In the genomic region with DNA sequence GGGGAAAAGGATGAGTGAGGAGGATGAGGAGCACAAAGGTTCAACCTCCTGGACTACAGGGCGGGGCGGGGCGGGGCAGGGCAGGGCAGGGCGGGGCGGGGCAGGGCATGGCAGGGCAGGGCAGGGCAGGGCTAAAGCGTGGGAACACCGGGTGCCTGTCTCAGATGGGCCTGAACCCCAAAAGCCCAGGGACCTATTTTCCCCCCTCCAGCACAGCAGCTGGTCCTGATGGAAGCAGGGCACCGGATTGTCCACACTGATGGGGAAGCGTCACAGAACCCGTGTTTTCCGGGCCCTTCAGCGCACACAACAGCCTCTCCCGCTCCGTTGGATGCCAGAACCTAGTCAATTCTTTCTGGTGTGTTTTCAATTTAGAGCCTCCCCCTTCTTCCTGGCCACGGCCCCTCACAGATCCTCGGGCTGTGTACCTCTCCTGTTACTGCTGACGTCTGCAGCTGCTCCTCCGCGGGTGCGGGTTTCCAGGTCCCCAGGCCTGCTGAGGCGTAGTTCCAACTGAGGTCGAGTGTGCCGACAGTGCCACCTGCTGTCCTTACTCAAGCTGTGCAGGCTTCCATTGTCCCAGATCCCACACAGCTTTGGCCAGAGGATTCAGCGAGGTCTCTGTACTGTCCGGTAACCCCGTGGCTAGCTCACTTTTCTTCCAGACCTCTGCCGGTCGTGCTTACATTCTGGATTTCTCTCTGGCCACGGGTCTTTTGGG, we compare ENCODE assay signal across 8 mouse cellular contexts. TPM values are rescaled to one million over a fixed set of nuclear protein-coding genes. Genes with fewer than 3 reads are reported as not detected.
DNase-seq lines count a peak whose midpoint lies in the region; ATAC-seq and TF ChIP-seq lines count a peak whose summit lies in the region.

No protein-coding gene starts in this region.

- WGBS in lung, embryonic 16.5 days = 5% methylated on average over 27 of the region's 29 CpGs

- H3K4me2 ChIP-seq in lung, embryonic 16.5 days (ENCODE audit: low read depth, low read length) = peak overlapping the region; percentile 67

- no peak overlapping the region for H3K27ac ChIP-seq in lung, embryonic 16.5 days (ENCODE audit: low read length)

- ATAC-seq in G1E (ENCODE audit: extremely low read depth, insufficient number of reproducible peaks, low FRiP score, poor library complexity, severe bottlenecking) = no peak
- peak; percentile 97 for ATAC-seq in hematopoietic stem cell, adult 5-6 weeks (replicated peaks in 1 of 2; ENCODE audit: insufficient read depth in 1 of 2, low FRiP score in 2 of 2, low TSS enrichment in 1 of 2, low read depth in 1 of 2, poor library complexity in 2 of 2, severe bottlenecking in 2 of 2)
- peak; percentile 88 for ATAC-seq in lung, embryonic 16.5 days (ENCODE audit: low read depth)

- H3K27me3 ChIP-seq in G1E (ENCODE audit: insufficient read depth, low read length) = peaks cover 28% of the 10 kb centered on the region
- H3K27me3 ChIP-seq in lung, embryonic 16.5 days (ENCODE audit: control insufficient read depth, insufficient read depth, low read depth, low read length) = no peaks in the 10 kb centered on the region

- H3K9me3 ChIP-seq in G1E (replicated peaks) = no peaks in the 10 kb centered on the region
- no peaks in the 10 kb centered on the region for H3K9me3 ChIP-seq in lung, embryonic 16.5 days (ENCODE audit: control insufficient read depth, low read length)

- DNase-seq in G1E (ENCODE audit: low spot score) = peak; percentile 37
- peak; percentile 93 for DNase-seq in cerebellum, adult 18-20 months
- peak; percentile 96 for DNase-seq in forelimb bud, embryonic 11.5 days (ENCODE audit: low read depth, low spot score)
- peak; percentile 83 for DNase-seq in layer of hippocampus, adult 9-11 months
- peak; percentile 83 for DNase-seq in ovary, postnatal 14 days (ENCODE audit: low spot score)
- peak; percentile 33 to 58 for DNase-seq in thymus, postnatal 10 days (ENCODE audit: low spot score in 2 of 2)

- H3K4me3 ChIP-seq in G1E (ENCODE audit: low read depth, low read length) = no peak overlapping the region
- peak overlapping the region; percentile 42 for H3K4me3 ChIP-seq in lung, embryonic 16.5 days (ENCODE audit: low read length)

- no peaks in the 10 kb centered on the region for H3K36me3 ChIP-seq in G1E (replicated peaks)
- H3K36me3 ChIP-seq in lung, embryonic 16.5 days (ENCODE audit: control insufficient read depth, insufficient read depth, low read length) = no peaks in the 10 kb centered on the region

- H3K4me1 ChIP-seq in G1E (ENCODE audit: insufficient read depth, low read depth, low read length) = peaks cover 17% of the 10 kb centered on the region
- H3K4me1 ChIP-seq in lung, embryonic 16.5 days (replicated peaks; ENCODE audit: control insufficient read depth, insufficient read depth, low read length) = peaks cover 14% of the 10 kb centered on the region

- TF ChIP-seq CTCF in G1E (IDR thresholded peaks at IDR 0.05; ENCODE audit: low read depth, low read length) = peak; percentile 43

- peak overlapping the region; percentile 72 for H3K9ac ChIP-seq in lung, embryonic 16.5 days (ENCODE audit: low read length)

RNA-seq across cellular contexts. Expression of a gene that starts 40.4 kb away (rescaled TPM):
- not detected in 2 replicates for total RNA-seq in G1E (2014; fragmentation: Nextera tagmentation)
- 0.11 TPM in 1 of 2 replicates, not detected in the other for total RNA-seq in G1E (2017)
- polyA plus RNA-seq in G1E (2012) = not detected in 2 replicates
- total RNA-seq in hematopoietic stem cell, adult 5-6 weeks (2017) = not detected in 2 replicates
- polyA plus RNA-seq in lung, embryonic 16.5 days (2015; fragmentation: Nextera tagmentation; extraction: Ambion mirVana) = 0.10 and 0.11 TPM in 2 replicates

RNA-seq across cellular contexts. Expression of a gene that starts 51.7 kb away (rescaled TPM):
- total RNA-seq in G1E (2014; fragmentation: Nextera tagmentation) (3.8 and 6.5 TPM in 2 replicates), G1E (2017) (1.5 and 2.3 TPM in 2 replicates)
- polyA plus RNA-seq in G1E (2012) = 1.1 and 2.1 TPM in 2 replicates
- total RNA-seq in hematopoietic stem cell, adult 5-6 weeks (2017) = 8.4 and 11.9 TPM in 2 replicates
- polyA plus RNA-seq in lung, embryonic 16.5 days (2015; fragmentation: Nextera tagmentation; extraction: Ambion mirVana) = 39.1 and 41.9 TPM in 2 replicates

RNA-seq across cellular contexts. Expression of a gene that starts 52.5 kb away (rescaled TPM):
- total RNA-seq in G1E (2014; fragmentation: Nextera tagmentation) (not detected in 2 replicates), G1E (2017) (0.17 and 0.33 TPM in 2 replicates)
- not detected in 2 replicates for polyA plus RNA-seq in G1E (2012)
- not detected in 2 replicates for total RNA-seq in hematopoietic stem cell, adult 5-6 weeks (2017)
- polyA plus RNA-seq in lung, embryonic 16.5 days (2015; fragmentation: Nextera tagmentation; extraction: Ambion mirVana) = 0.10 and 0.13 TPM in 2 replicates

Comparison
In these comparisons a context has a peak if more than half of its experiments do, and no peak if none do; other contexts are left out.
1. DNase-seq: peak in every context shown above with its lines; median percentile 96 in forelimb bud, embryonic 11.5 days; 93 in cerebellum, adult 18-20 months; 83 in layer of hippocampus, adult 9-11 months; 83 in ovary, postnatal 14 days; 46 in thymus, postnatal 10 days; 37 in G1E.